Mouse (Mus musculus): ENCODE data around the gene Ptprn2.

The Ptprn2 gene

GRCm38 (mm10) chr12:116485591-116486403 lies at the start of gene Ptprn2:
Ptprn2 (plus strand) TSS chr12:116485720.
- under 1% methylated on average over 77 of the region's 86 CpGs for WGBS

GRCm38 (mm10) chr12:116436125-116436524 lies 49.4 kb upstream of the Ptprn2 start:
- 89% methylated on average over 3 of the region's 3 CpGs for WGBS

- 84% methylated on average over 5 of the region's 5 CpGs for WGBS
Observed at GRCm38 (mm10) chr12:116438591-116438990, 46.9 kb upstream of the Ptprn2 start.

GRCm38 (mm10) chr12:116442184-116442583 lies 43.3 kb upstream of the Ptprn2 start:
- WGBS, result over 99% methylated on average over 3 of the region's 3 CpGs

- WGBS, result 90% methylated on average over 2 of the region's 2 CpGs
Observed at GRCm38 (mm10) chr12:116449536-116449935, 36.0 kb upstream of the Ptprn2 start.

- WGBS, result 59% methylated on average over 6 of the region's 6 CpGs
Observed at GRCm38 (mm10) chr12:116460379-116461065, 25.0 kb upstream of the Ptprn2 start.

- 92% methylated on average over 5 of the region's 5 CpGs for WGBS
Observed at GRCm38 (mm10) chr12:116467030-116467429, 18.5 kb upstream of the Ptprn2 start.

- WGBS, result 62% methylated on average over 1 of the region's 1 CpGs
Observed at GRCm38 (mm10) chr12:116468348-116468747, 17.2 kb upstream of the Ptprn2 start.

GRCm38 (mm10) chr12:116469096-116469495 lies 16.4 kb upstream of the Ptprn2 start:
- whole genome bisulfite sequencing, result 72% methylated on average over 3 of the region's 3 CpGs

GRCm38 (mm10) chr12:116473264-116473663 lies 12.3 kb upstream of the Ptprn2 start:
- 70% methylated on average over 2 of the region's 2 CpGs for WGBS

- 47% methylated on average over 3 of the region's 3 CpGs for whole genome bisulfite sequencing
Observed at GRCm38 (mm10) chr12:116474676-116475075, 10.8 kb upstream of the Ptprn2 start.

GRCm38 (mm10) chr12:116478771-116479170 lies 6.7 kb upstream of the Ptprn2 start:
- 67% methylated on average over 1 of the region's 1 CpGs for WGBS

GRCm38 (mm10) chr12:116481921-116482320 lies 3.6 kb upstream of the Ptprn2 start:
- 86% methylated on average over 1 of the region's 1 CpGs for WGBS

- 68% methylated on average over 2 of the region's 2 CpGs for WGBS
Observed at GRCm38 (mm10) chr12:116483581-116483980, 1.9 kb upstream of the Ptprn2 start.

- WGBS, result 62% methylated on average over 8 of the region's 8 CpGs
Observed at GRCm38 (mm10) chr12:116484991-116485390, 529 bp upstream of the Ptprn2 start.

- 1% methylated on average over 10 of the region's 10 CpGs for WGBS
Observed at GRCm38 (mm10) chr12:116486404-116486730, 847 bp downstream of the Ptprn2 start.

- WGBS, result 20% methylated on average over 8 of the region's 8 CpGs
Observed at GRCm38 (mm10) chr12:116488836-116489235, 3.3 kb downstream of the Ptprn2 start.

- 83% methylated on average over 5 of the region's 5 CpGs for WGBS
Observed at GRCm38 (mm10) chr12:116490575-116491356, 5.2 kb downstream of the Ptprn2 start.

- 86% methylated on average over 11 of the region's 11 CpGs for WGBS
Observed at GRCm38 (mm10) chr12:116500652-116501051, 15.1 kb downstream of the Ptprn2 start.

- WGBS, result 67% methylated on average over 1 of the region's 1 CpGs
Observed at GRCm38 (mm10) chr12:116512482-116512881, 27.0 kb downstream of the Ptprn2 start.

- 44% methylated on average over 2 of the region's 2 CpGs for WGBS
Observed at GRCm38 (mm10) chr12:116513788-116514187, 28.3 kb downstream of the Ptprn2 start.

- 72% methylated on average over 4 of the region's 4 CpGs for WGBS
Observed at GRCm38 (mm10) chr12:116528861-116529260, 43.3 kb downstream of the Ptprn2 start.

All from cerebral cortex, adult 2 months (tissue).